Comparison of ENCODE assay signal across 1 mouse cellular context in the genomic region with DNA sequence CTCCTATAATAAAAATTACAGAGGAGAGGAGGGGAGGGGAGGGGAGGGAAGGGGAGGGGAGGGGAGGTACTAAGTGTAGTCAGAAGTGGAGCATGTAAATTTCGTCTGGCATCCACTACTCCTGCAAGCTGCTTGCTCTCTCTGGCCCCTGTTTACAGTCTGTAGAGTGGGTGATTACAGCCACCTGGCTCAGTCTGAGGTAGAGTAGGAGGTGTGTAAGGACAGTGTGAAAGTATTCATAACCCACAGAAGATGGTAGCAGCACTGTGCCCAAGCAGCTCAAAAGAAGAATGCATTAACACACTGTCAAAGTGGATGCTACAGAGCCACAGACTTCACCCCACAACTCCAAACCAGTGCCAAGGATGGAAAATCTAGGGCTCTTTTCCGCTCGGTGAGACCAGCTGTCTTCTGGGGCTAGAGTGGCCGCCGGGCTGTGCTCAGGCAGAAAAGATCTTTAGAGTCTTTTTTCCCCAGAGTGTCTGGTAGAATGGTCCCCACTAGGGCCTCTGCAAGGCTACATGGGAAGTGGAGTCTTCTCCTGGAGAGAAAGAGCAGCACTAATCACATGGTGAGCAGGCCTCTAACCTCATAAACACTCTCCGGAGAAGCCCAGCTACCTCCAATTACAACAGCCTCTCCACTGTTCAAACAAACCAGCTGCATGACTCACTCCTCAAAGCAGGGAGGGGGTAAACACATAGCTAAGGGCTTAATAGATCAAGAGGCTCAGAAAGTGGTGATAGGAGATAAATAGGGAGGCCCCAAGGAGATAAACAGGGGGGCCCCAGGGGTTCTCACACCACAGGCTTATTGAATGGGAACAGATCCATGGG.
TF ChIP-seq lines count a peak whose summit lies in the region.

No protein-coding gene starts in this region.

TF ChIP-seq in MEL, 35 proteins besides CTCF, POLR2A, EP300 and RAD21 (continued from another document):
- TF ChIP-seq RCOR1 (IDR thresholded peaks at IDR 0.05; ENCODE audit: low read depth, low read length) (peak; percentile 53; the same call in 1 of the 2 replicates), HCFC1 (IDR thresholded peaks at IDR 0.05; ENCODE audit: low read depth, low read length) (peak; percentile 73), POLR2AphosphoS2 (IDR thresholded peaks at IDR 0.05; ENCODE audit: low read length) (no peak), MXI1 (IDR thresholded peaks at IDR 0.05; ENCODE audit: low read depth, low read length) (peak; percentile 32; the same call in 1 of the 2 replicates), E2F4 (IDR thresholded peaks at IDR 0.05; ENCODE audit: borderline replicate concordance, low read depth, low read length) (no peak), USF1 (IDR thresholded peaks at IDR 0.05; ENCODE audit: low read depth, low read length) (peak; percentile 57), MAZ (IDR thresholded peaks at IDR 0.05; ENCODE audit: low read depth, low read length) (peak; percentile 92), ETS1 (IDR thresholded peaks at IDR 0.05; ENCODE audit: low read depth, low read length) (peak; percentile 59), TAL1 (IDR thresholded peaks at IDR 0.05; ENCODE audit: low read length) (peak; percentile 48; the same call in 1 of the 2 replicates), TBP (IDR thresholded peaks at IDR 0.05; ENCODE audit: low read depth, low read length) (0 out of 2 replicates have a peak, but pooled peaks have one; percentile 28)
TF ChIP-seq in MEL: peak in this region for 16.
